Mouse (Mus musculus): ENCODE data around the gene Cd40lg. TPM values are rescaled to one million over a fixed set of nuclear protein-coding genes. Genes with fewer than 3 reads are reported as not detected.

Cd40lg gene
- 269 TPM for polyA plus RNA-seq (2017; shearing (Covaris generic))

GRCm38 (mm10) chrX:57211876-57212275, at the start of gene Cd40lg:
Cd40lg (plus strand) TSS chrX:57212143.

Other genes starting within 250 kb of the Cd40lg start
- not detected for gene Brs3, start 169.1 kb upstream of the Cd40lg start, polyA plus RNA-seq (2017; shearing (Covaris generic))
- 86.2 TPM for gene Htatsf1, start 158.6 kb upstream of the Cd40lg start, polyA plus RNA-seq (2017; shearing (Covaris generic))
- gene Vgll1, start 124.0 kb upstream of the Cd40lg start, polyA plus RNA-seq (2017; shearing (Covaris generic)): not detected
- gene Arhgef6, start 126.6 kb downstream of the Cd40lg start, polyA plus RNA-seq (2017; shearing (Covaris generic)): 105 TPM
- 74.0 TPM for gene Rbmx, start 180.9 kb downstream of the Cd40lg start, polyA plus RNA-seq (2017; shearing (Covaris generic))
- gene Gm364, start 197.0 kb downstream of the Cd40lg start, polyA plus RNA-seq (2017; shearing (Covaris generic)): not detected